Comparison of ENCODE assay signal across 41 mouse cellular contexts in the genomic region with DNA sequence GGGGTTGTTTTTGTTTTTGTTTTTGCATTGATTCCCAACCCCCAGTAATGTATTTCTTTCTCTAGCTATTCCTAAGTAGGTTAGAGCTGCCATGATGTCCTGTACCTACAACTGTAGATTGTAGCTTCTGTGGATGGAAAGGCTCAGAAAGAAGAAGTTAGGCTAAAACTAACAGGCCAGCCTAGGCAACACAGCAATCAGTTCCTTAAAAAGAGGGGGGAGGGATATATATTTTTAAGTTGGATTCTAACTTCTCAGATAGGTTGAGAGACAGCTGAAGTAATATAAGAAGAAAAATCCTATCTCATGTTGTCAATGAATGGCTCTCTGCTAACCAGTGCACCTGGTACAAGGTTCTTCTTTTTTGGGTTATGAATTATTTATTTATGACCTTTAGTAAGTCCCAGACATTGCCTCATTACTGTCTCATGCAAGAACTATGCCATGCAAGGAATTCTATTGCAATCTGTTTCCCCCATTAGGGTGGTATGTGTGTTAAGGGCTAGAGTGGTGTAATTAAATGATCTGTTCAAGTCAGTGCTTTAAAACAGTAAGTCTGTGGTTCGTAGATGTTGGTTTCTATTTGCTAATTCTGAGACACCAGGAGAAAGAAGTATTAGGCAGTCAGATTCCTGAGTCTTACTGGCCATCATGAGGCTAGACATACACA. TPM values are rescaled to one million over a fixed set of nuclear protein-coding genes. Genes with fewer than 3 reads are reported as not detected.
DNase-seq lines count a peak whose midpoint lies in the region; ATAC-seq and TF ChIP-seq lines count a peak whose summit lies in the region.
"Had no signal": no experiment of that assay in that cellular context is flagged by ENCODE, and none has a peak within 500 bp of the region (broad histone marks: within the 10 kb centered on the region; RNA-seq: fewer than 3 reads in every experiment).

No protein-coding gene starts in this region.

- no peak for ATAC-seq in lung, postnatal 0 days
- ATAC-seq in megakaryocyte progenitor cell, adult 5-6 weeks (replicated peaks; ENCODE audit: poor library complexity) = peak; percentile 88
- ATAC-seq: forebrain, embryonic 15.5 days; hindbrain, embryonic 16.5 days; midbrain, embryonic 13.5 days had no signal

- H3K36me3 ChIP-seq in lung, postnatal 0 days (ENCODE audit: insufficient read depth, low read length) = no peaks in the 10 kb centered on the region
- H3K36me3 ChIP-seq: embryonic facial prominence, embryonic 12.5 days; forebrain, embryonic 10.5 days; forebrain, embryonic 15.5 days; heart, embryonic 13.5 days; hindbrain, embryonic 10.5 days; limb, embryonic 12.5 days; liver, embryonic 15.5 days; midbrain, embryonic 13.5 days had no signal

- no peak overlapping the region for H3K4me3 ChIP-seq in lung, postnatal 0 days (ENCODE audit: low read depth, low read length)
- H3K4me3 ChIP-seq in brown adipose tissue, adult 24 weeks (ENCODE audit: insufficient read depth, low read depth, low read length) = no peak overlapping the region
- H3K4me3 ChIP-seq: embryonic facial prominence, embryonic 12.5 days; forebrain, embryonic 10.5 days; forebrain, embryonic 15.5 days; heart, embryonic 13.5 days; hindbrain, embryonic 10.5 days; left cerebral cortex, adult 2 months; limb, embryonic 12.5 days; liver, embryonic 15.5 days; midbrain, embryonic 13.5 days had no signal

- DNase-seq in lung, postnatal 0 days (ENCODE audit: low spot score) = peak; percentile 20
- DNase-seq in lung, postnatal 36 days = no peak
- DNase-seq in adrenal gland, adult (ENCODE audit: inconsistent age in 2 of 2, low spot score in 1 of 2) = no peak
- DNase-seq in urinary bladder, postnatal 36 days (ENCODE audit: low spot score in 2 of 2) = no peak
- DNase-seq in right cerebral cortex, postnatal 10 days (ENCODE audit: low spot score in 2 of 2) = no peak
- DNase-seq: adrenal gland, postnatal 25 days; B cell, adult 2 months; cerebellum, adult 2 months; cerebellum, postnatal 25 days; gastrocnemius, postnatal 25 days; heart, postnatal 10 days; kidney, adult 18-20 months; kidney, postnatal 10 days; lung, embryonic 14.5 days; thymus, adult 18-20 months; thymus, postnatal 25 days had no signal

- no peaks in the 10 kb centered on the region for H3K27me3 ChIP-seq in lung, postnatal 0 days (replicated peaks; ENCODE audit: insufficient read depth, low read length)
- H3K27me3 ChIP-seq: CH12.LX; embryonic facial prominence, embryonic 12.5 days; forebrain, embryonic 15.5 days; heart, embryonic 13.5 days; limb, embryonic 12.5 days; liver, embryonic 15.5 days; midbrain, embryonic 13.5 days had no signal

- TF ChIP-seq CTCF in lung, postnatal 0 days (IDR thresholded peaks at IDR 0.05) = no peak

- 62% methylated on average over 1 of the region's 1 CpGs for WGBS in lung, postnatal 0 days

- no peak for TF ChIP-seq EP300 in lung, postnatal 0 days (IDR thresholded peaks at IDR 0.05)

- H3K4me1 ChIP-seq in lung, postnatal 0 days (ENCODE audit: insufficient read depth, low read depth, low read length) = no peaks in the 10 kb centered on the region
- H3K4me1 ChIP-seq in brown adipose tissue, adult 24 weeks (ENCODE audit: control insufficient read depth, insufficient read depth, insufficient read length, low read length) = peaks cover 2% of the 10 kb centered on the region
- H3K4me1 ChIP-seq: embryonic facial prominence, embryonic 12.5 days; forebrain, embryonic 10.5 days; forebrain, embryonic 15.5 days; hindbrain, embryonic 10.5 days; limb, embryonic 12.5 days; liver, embryonic 15.5 days; midbrain, embryonic 13.5 days had no signal

- H3K27ac ChIP-seq in lung, postnatal 0 days (ENCODE audit: low read length) = no peak overlapping the region
- H3K27ac ChIP-seq in brown adipose tissue, adult 24 weeks (replicated peaks; ENCODE audit: low read depth, low read length) = 0 out of 2 replicates have a peak overlapping the region, but pooled peaks have one; percentile 50
- H3K27ac ChIP-seq: embryonic facial prominence, embryonic 12.5 days; forebrain, embryonic 10.5 days; forebrain, embryonic 15.5 days; heart, embryonic 13.5 days; hindbrain, embryonic 10.5 days; left cerebral cortex, adult 2 months; limb, embryonic 12.5 days; liver, embryonic 15.5 days; midbrain, embryonic 13.5 days; stomach, postnatal 0 days had no signal

- no peaks in the 10 kb centered on the region for H3K9me3 ChIP-seq in lung, postnatal 0 days (ENCODE audit: low read length)
- H3K9me3 ChIP-seq: embryonic facial prominence, embryonic 12.5 days; forebrain, embryonic 10.5 days; forebrain, embryonic 15.5 days; heart, embryonic 13.5 days; hindbrain, embryonic 10.5 days; limb, embryonic 12.5 days; liver, embryonic 15.5 days; midbrain, embryonic 13.5 days had no signal

- H3K4me2 ChIP-seq in lung, postnatal 0 days (replicated peaks; ENCODE audit: low read depth, low read length) = no peak overlapping the region
- H3K4me2 ChIP-seq: embryonic facial prominence, embryonic 12.5 days; forebrain, embryonic 15.5 days; heart, embryonic 13.5 days; limb, embryonic 12.5 days; liver, embryonic 15.5 days; lung, embryonic 14.5 days; midbrain, embryonic 13.5 days had no signal

- no peak overlapping the region for H3K9ac ChIP-seq in lung, postnatal 0 days (replicated peaks; ENCODE audit: low read depth)
- H3K9ac ChIP-seq: embryonic facial prominence, embryonic 12.5 days; forebrain, embryonic 15.5 days; heart, embryonic 13.5 days; limb, embryonic 12.5 days; liver, embryonic 15.5 days; lung, embryonic 14.5 days; midbrain, embryonic 13.5 days had no signal

RNA-seq across cellular contexts. Expression of a gene that starts 18.5 kb away (rescaled TPM):
- not detected in 2 replicates for polyA plus RNA-seq in lung, postnatal 0 days (2015; fragmentation: Nextera tagmentation; extraction: Ambion mirVana)
- not detected in 2 replicates for polyA plus RNA-seq in brown adipose tissue, adult 24 weeks (2012; ENCODE audit: insufficient read depth, insufficient read length, missing spikeins)
- total RNA-seq in megakaryocyte progenitor cell, adult 5-6 weeks (2015) = not detected in 2 replicates
- not detected in 2 replicates for total RNA-seq in megakaryocyte progenitor cell, adult 5-6 weeks (2017)
- total RNA-seq: adrenal gland, adult 18-20 months; adrenal gland, postnatal 25 days; CH12.LX; heart, adult 8-10 months; heart, postnatal 10 days; layer of hippocampus, postnatal 10 days; left cerebral cortex, adult 2 months; left cerebral cortex, postnatal 25 days; liver, adult 2 months; megakaryocyte-erythroid progenitor cell, adult 5-6 weeks; neutrophil, adult 5-6 weeks had no signal
- polyA plus RNA-seq: cerebellum, adult 2 months; embryonic facial prominence, embryonic 12.5 days; forebrain, embryonic 10.5 days; forebrain, embryonic 15.5 days; frontal cortex, adult 2 months; heart, embryonic 13.5 days; hindbrain, embryonic 16.5 days; intestine, embryonic 14.5 days; limb, embryonic 12.5 days; liver, adult 2 months; lung, embryonic 14.5 days; midbrain, embryonic 13.5 days; stomach, postnatal 0 days had no signal

RNA-seq across cellular contexts. Expression of a gene that starts 24.5 kb away (rescaled TPM):
- polyA plus RNA-seq in lung, postnatal 0 days (2015; fragmentation: Nextera tagmentation; extraction: Ambion mirVana) = 0.15 TPM in 1 of 2 replicates, not detected in the other
- polyA plus RNA-seq in brown adipose tissue, adult 24 weeks (2012; ENCODE audit: insufficient read depth, insufficient read length, missing spikeins) = not detected in 2 replicates
- not detected in 2 replicates for total RNA-seq in megakaryocyte progenitor cell, adult 5-6 weeks (2015)
- total RNA-seq in megakaryocyte progenitor cell, adult 5-6 weeks (2017) = 1.3 TPM in 1 of 2 replicates, not detected in the other
- total RNA-seq: adrenal gland, adult 18-20 months; adrenal gland, postnatal 25 days; CH12.LX; gastrocnemius, postnatal 25 days; heart, adult 8-10 months; heart, postnatal 10 days; layer of hippocampus, postnatal 10 days; left cerebral cortex, adult 2 months; left cerebral cortex, postnatal 25 days; liver, adult 2 months; neutrophil, adult 5-6 weeks had no signal
- polyA plus RNA-seq: cerebellum, adult 2 months; embryonic facial prominence, embryonic 12.5 days; forebrain, embryonic 10.5 days; forebrain, embryonic 15.5 days; frontal cortex, adult 2 months; heart, embryonic 13.5 days; hindbrain, embryonic 10.5 days; hindbrain, embryonic 16.5 days; limb, embryonic 12.5 days; liver, adult 2 months; lung, embryonic 14.5 days; midbrain, embryonic 13.5 days; spleen, adult 2 months; stomach, postnatal 0 days had no signal

RNA-seq across cellular contexts. Expression of a gene that starts 30.2 kb away (rescaled TPM):
- 0.13 TPM in 1 of 2 replicates, not detected in the other for polyA plus RNA-seq in lung, postnatal 0 days (2015; fragmentation: Nextera tagmentation; extraction: Ambion mirVana)
- not detected in 2 replicates for polyA plus RNA-seq in brown adipose tissue, adult 24 weeks (2012; ENCODE audit: insufficient read depth, insufficient read length, missing spikeins)
- total RNA-seq in megakaryocyte progenitor cell, adult 5-6 weeks (2015) = not detected in 2 replicates
- total RNA-seq in megakaryocyte progenitor cell, adult 5-6 weeks (2017) = not detected in 2 replicates
- total RNA-seq: adrenal gland, adult 18-20 months; adrenal gland, postnatal 25 days; CH12.LX; gastrocnemius, postnatal 25 days; heart, adult 8-10 months; heart, postnatal 10 days; layer of hippocampus, postnatal 10 days; left cerebral cortex, adult 2 months; left cerebral cortex, postnatal 25 days; liver, adult 2 months; neutrophil, adult 5-6 weeks had no signal
- polyA plus RNA-seq: cerebellum, adult 2 months; embryonic facial prominence, embryonic 12.5 days; forebrain, embryonic 10.5 days; forebrain, embryonic 15.5 days; frontal cortex, adult 2 months; heart, embryonic 13.5 days; hindbrain, embryonic 16.5 days; intestine, embryonic 14.5 days; limb, embryonic 12.5 days; liver, adult 2 months; lung, embryonic 14.5 days; midbrain, embryonic 13.5 days; stomach, postnatal 0 days had no signal

RNA-seq across cellular contexts. Expression of a gene that starts 36.3 kb away (rescaled TPM):
- polyA plus RNA-seq in lung, postnatal 0 days (2015; fragmentation: Nextera tagmentation; extraction: Ambion mirVana) = not detected in 2 replicates
- polyA plus RNA-seq in brown adipose tissue, adult 24 weeks (2012; ENCODE audit: insufficient read depth, insufficient read length, missing spikeins) = not detected in 2 replicates
- total RNA-seq in megakaryocyte progenitor cell, adult 5-6 weeks (2015) = 0.30 TPM in 1 of 2 replicates, not detected in the other
- not detected in 2 replicates for total RNA-seq in megakaryocyte progenitor cell, adult 5-6 weeks (2017)
- total RNA-seq: adrenal gland, adult 18-20 months; adrenal gland, postnatal 25 days; heart, adult 8-10 months; heart, postnatal 10 days; layer of hippocampus, postnatal 10 days; left cerebral cortex, adult 2 months; left cerebral cortex, postnatal 25 days; liver, adult 2 months; megakaryocyte-erythroid progenitor cell, adult 5-6 weeks; neutrophil, adult 5-6 weeks had no signal
- polyA plus RNA-seq: cerebellum, adult 2 months; forebrain, embryonic 15.5 days; frontal cortex, adult 2 months; hindbrain, embryonic 16.5 days; limb, embryonic 12.5 days; liver, adult 2 months; midbrain, embryonic 13.5 days had no signal

RNA-seq across cellular contexts. Expression of a gene that starts 46.1 kb away (rescaled TPM):
- 0.14 and 0.68 TPM in 2 replicates for polyA plus RNA-seq in lung, postnatal 0 days (2015; fragmentation: Nextera tagmentation; extraction: Ambion mirVana)
- not detected in 2 replicates for polyA plus RNA-seq in brown adipose tissue, adult 24 weeks (2012; ENCODE audit: insufficient read depth, insufficient read length, missing spikeins)
- total RNA-seq in megakaryocyte progenitor cell, adult 5-6 weeks (2015) = 0.20 TPM in 1 of 2 replicates, not detected in the other
- total RNA-seq in megakaryocyte progenitor cell, adult 5-6 weeks (2017) = not detected in 2 replicates
- total RNA-seq: adrenal gland, adult 18-20 months; adrenal gland, postnatal 25 days; CH12.LX; ES-E14; gastrocnemius, postnatal 25 days; layer of hippocampus, postnatal 10 days; left cerebral cortex, adult 2 months; left cerebral cortex, postnatal 25 days; liver, adult 2 months; neutrophil, adult 5-6 weeks had no signal
- polyA plus RNA-seq: cerebellum, adult 2 months; forebrain, embryonic 15.5 days; frontal cortex, adult 2 months; hindbrain, embryonic 16.5 days; liver, adult 2 months; lung, embryonic 14.5 days; stomach, postnatal 0 days had no signal
